Comparison of ENCODE assay signal across 35 mouse cellular contexts in the genomic region with DNA sequence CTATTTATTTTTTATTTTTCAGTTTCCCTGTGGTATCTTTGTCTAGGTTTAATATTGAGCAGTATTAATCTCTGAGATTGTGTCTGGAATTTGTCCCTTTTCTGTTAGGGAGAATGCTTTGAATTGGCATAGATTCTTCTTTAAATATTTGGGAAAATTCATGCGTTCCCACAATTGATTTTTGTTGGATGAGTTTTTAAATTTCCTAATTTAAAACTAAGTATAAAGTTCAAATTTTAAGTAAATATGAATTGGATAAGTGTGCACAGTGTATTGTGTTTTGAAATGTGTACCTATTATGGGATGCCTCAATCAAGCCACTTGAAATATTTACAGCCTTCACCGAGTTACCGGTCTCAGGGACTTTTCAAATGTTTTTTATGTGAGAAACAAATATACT.
"Had no signal": no experiment of that assay in that cellular context is flagged by ENCODE, and none has a peak within 500 bp of the region (broad histone marks: within the 10 kb centered on the region; RNA-seq: fewer than 3 reads in every experiment).

No protein-coding gene starts in this region.

- H3K4me1 ChIP-seq: heart, embryonic 10.5 days; heart, embryonic 12.5 days; heart, embryonic 13.5 days; heart, embryonic 15.5 days; hindbrain, embryonic 10.5 days; hindbrain, embryonic 12.5 days; hindbrain, embryonic 13.5 days; hindbrain, embryonic 15.5 days; intestine, embryonic 15.5 days; kidney, embryonic 15.5 days had no signal

- H3K9me3 ChIP-seq: heart, embryonic 10.5 days; heart, embryonic 13.5 days; heart, embryonic 15.5 days; hindbrain, embryonic 12.5 days; hindbrain, embryonic 13.5 days; hindbrain, embryonic 15.5 days; intestine, embryonic 15.5 days; kidney, embryonic 15.5 days had no signal

- H3K27ac ChIP-seq: heart, embryonic 10.5 days; heart, embryonic 13.5 days; heart, embryonic 15.5 days; hindbrain, embryonic 10.5 days; hindbrain, embryonic 12.5 days; hindbrain, embryonic 13.5 days; hindbrain, embryonic 14.5 days; hindbrain, embryonic 15.5 days; hindbrain, postnatal 0 days; intestine, embryonic 15.5 days; kidney, embryonic 15.5 days; kidney, postnatal 0 days; layer of hippocampus, adult 2 months had no signal

- H3K9ac ChIP-seq: heart, embryonic 12.5 days; heart, embryonic 13.5 days; heart, embryonic 15.5 days; hindbrain, embryonic 12.5 days; hindbrain, embryonic 13.5 days; hindbrain, embryonic 14.5 days; hindbrain, embryonic 15.5 days; intestine, embryonic 15.5 days; kidney, embryonic 15.5 days had no signal

- H3K27me3 ChIP-seq: heart, embryonic 12.5 days; heart, embryonic 13.5 days; heart, embryonic 15.5 days; hindbrain, embryonic 12.5 days; hindbrain, embryonic 13.5 days; hindbrain, embryonic 15.5 days; intestine, embryonic 15.5 days; kidney, embryonic 15.5 days had no signal

- DNase-seq: heart, postnatal 10 days; heart, postnatal 14 days; heart, postnatal 36 days; heart, postnatal 4 days; kidney, adult 11 months; kidney, adult 18-20 months; kidney, adult 2 months; kidney, adult 8-10 months; kidney, adult 9 months; kidney, postnatal 10 days; kidney, postnatal 14 days; kidney, postnatal 25 days; kidney, postnatal 36 days; kidney, postnatal 4 days; layer of hippocampus, adult 9-11 months; layer of hippocampus, postnatal 36 days had no signal

- H3K4me2 ChIP-seq: heart, embryonic 11.5 days; heart, embryonic 12.5 days; heart, embryonic 13.5 days; heart, embryonic 15.5 days; hindbrain, embryonic 12.5 days; hindbrain, embryonic 13.5 days; hindbrain, embryonic 14.5 days; hindbrain, embryonic 15.5 days; intestine, embryonic 15.5 days; kidney, embryonic 15.5 days had no signal

- H3K4me3 ChIP-seq: heart, embryonic 10.5 days; heart, embryonic 12.5 days; heart, embryonic 13.5 days; heart, embryonic 15.5 days; hindbrain, embryonic 10.5 days; hindbrain, embryonic 12.5 days; hindbrain, embryonic 13.5 days; hindbrain, embryonic 15.5 days; intestine, embryonic 15.5 days; kidney, embryonic 15.5 days; layer of hippocampus, adult 2 months had no signal

- H3K36me3 ChIP-seq: heart, embryonic 10.5 days; heart, embryonic 12.5 days; heart, embryonic 13.5 days; heart, embryonic 15.5 days; hindbrain, embryonic 10.5 days; hindbrain, embryonic 12.5 days; hindbrain, embryonic 13.5 days; hindbrain, embryonic 15.5 days; intestine, embryonic 15.5 days; kidney, embryonic 15.5 days had no signal

- ATAC-seq: hindbrain, embryonic 16.5 days; hindbrain, postnatal 0 days; inflammation-experienced regulatory T-cells, adult 6 months; intestine, embryonic 15.5 days; intestine, embryonic 16.5 days; intestine, postnatal 0 days had no signal
